Mouse (Mus musculus) heart, embryonic 10.5 days (tissue): Measurements from ENCODE around the gene Ilkap. TPM values are rescaled to one million over a fixed set of nuclear protein-coding genes. Genes with fewer than 3 reads are reported as not detected.
A peak's percentile ranks its signal among the peaks of the same experiment; 100 is the strongest.

Experiments used
- DNase-seq: peaks from one replicate; pipeline ENCODE4 v3.0.0-alpha.2; 2017; ENCODE audit warnings: low spot score
- H3K27ac ChIP-seq: fragments of 300-500 bp; sonication (generic); 2 replicates; pipeline ENCODE4 v1.5.1; 2016; ENCODE audit warnings: mild to moderate bottlenecking
- H3K27me3 ChIP-seq: fragments of 300-500 bp; sonication (generic); 2 replicates; pipeline ENCODE4 v1.6.1; 2016; ENCODE audit warnings: mild to moderate bottlenecking; ENCODE audit not compliant: poor library complexity, insufficient read depth, severe bottlenecking
- H3K36me3 ChIP-seq: fragments of 300-500 bp; sonication (generic); 2 replicates; pipeline ENCODE4 v1.6.1; 2016; ENCODE audit warnings: mild to moderate bottlenecking, moderate library complexity
- H3K4me1 ChIP-seq: fragments of 300-500 bp; sonication (generic); 2 replicates; pipeline ENCODE4 v1.6.1; 2016; ENCODE audit warnings: mild to moderate bottlenecking
- H3K4me3 ChIP-seq: fragments of 300-500 bp; sonication (generic); 2 replicates; pipeline ENCODE4 v1.5.1; 2016; ENCODE audit warnings: mild to moderate bottlenecking, moderate library complexity
- H3K9me3 ChIP-seq: fragments of 300-500 bp; sonication (generic); 2 replicates; pipeline ENCODE4 v1.6.1; 2016; ENCODE audit warnings: mild to moderate bottlenecking, moderate library complexity
- WGBS: fragments of 180-500 bp; shearing (Covaris S2); methylation state at CpG from one replicate; pipeline ENCODE4 v1.1.7; 2016; 5-methylcytosine and 5-hydroxymethylcytosine counted together
- polyA plus RNA-seq: library from polyadenylated mRNA; unstranded; fragments of >200 nt; fragmentation: Nextera tagmentation; extraction: Ambion mirVana; gene quantifications from 2 replicates; pipeline ENCODE4 v1.2.1, GENCODE M21; 2016

Gene Ilkap
- 132 and 152 TPM in 2 replicates for polyA plus RNA-seq

- Histone ChIP-seq H3K4me3 (peak within 1 kb of the TSS; percentile 86), H3K27me3 (0 out of 2 replicates have a peak, but pooled peaks cover 4% of the 10 kb centered on the region), H3K4me1 (peaks cover 12% of the 10 kb centered on the region), H3K27ac (peak within 1 kb of the TSS; percentile 95), H3K36me3 (peaks cover 22% of the 10 kb centered on the region), H3K9me3 (no peaks in the 10 kb centered on the region)
- under 1% methylated on average over 59 of the region's 91 CpGs for WGBS
- DNase-seq: peak; percentile 93
Observed at GRCm38 (mm10) chr1:91398260-91399062, at the start of gene Ilkap. Gene Ilkap (minus strand): TSS chr1:91398815.

GRCm38 (mm10) chr1:91446511-91446910 is 47.9 kb upstream of the Ilkap start:
- no peak overlapping the region for H3K4me3 ChIP-seq
- 91% methylated on average over 4 of the region's 4 CpGs for WGBS
- H3K27me3 ChIP-seq: no peaks in the 10 kb centered on the region
- DNase-seq: no peak
- H3K9me3 ChIP-seq: 0 out of 2 replicates have a peak, but pooled peaks cover 3% of the 10 kb centered on the region
- H3K27ac ChIP-seq: peak overlapping the region; percentile 39
- H3K36me3 ChIP-seq: peaks cover 31% of the 10 kb centered on the region
- H3K4me1 ChIP-seq: peaks cover 42% of the 10 kb centered on the region

- Histone ChIP-seq H3K9me3 (0 out of 2 replicates have a peak, but pooled peaks cover 3% of the 10 kb centered on the region), H3K4me3 (no peak overlapping the region), H3K27me3 (no peaks in the 10 kb centered on the region), H3K4me1 (peaks cover 38% of the 10 kb centered on the region), H3K27ac (peak overlapping the region; percentile 39), H3K36me3 (peaks cover 31% of the 10 kb centered on the region)
- no peak for DNase-seq
- 68% methylated on average over 8 of the region's 8 CpGs for WGBS
Observed at GRCm38 (mm10) chr1:91446060-91446459, 47.4 kb upstream of the Ilkap start.

- Histone ChIP-seq H3K27ac (peak overlapping the region; percentile 39; the same call in 1 of the 2 replicates), H3K4me3 (no peak overlapping the region), H3K27me3 (no peaks in the 10 kb centered on the region), H3K4me1 (peaks cover 29% of the 10 kb centered on the region), H3K36me3 (peaks cover 37% of the 10 kb centered on the region), H3K9me3 (0 out of 2 replicates have a peak, but pooled peaks cover 3% of the 10 kb centered on the region)
- DNase-seq: no peak
- WGBS: 90% methylated on average over 17 of the region's 17 CpGs
Observed at GRCm38 (mm10) chr1:91444841-91445830, 46.5 kb upstream of the Ilkap start.

GRCm38 (mm10) chr1:91442350-91442990 is 43.9 kb upstream of the Ilkap start:
- no peak overlapping the region for H3K4me3 ChIP-seq
- DNase-seq: no peak
- peaks cover 10% of the 10 kb centered on the region; the same call in 1 of the 2 replicates for H3K4me1 ChIP-seq
- no peaks in the 10 kb centered on the region for H3K27me3 ChIP-seq
- no peak overlapping the region for H3K27ac ChIP-seq
- H3K36me3 ChIP-seq: peaks cover 39% of the 10 kb centered on the region
- WGBS: 86% methylated on average over 7 of the region's 7 CpGs
- H3K9me3 ChIP-seq: 0 out of 2 replicates have a peak, but pooled peaks cover 3% of the 10 kb centered on the region

- Histone ChIP-seq H3K4me3 (no peak overlapping the region), H3K9me3 (no peaks in the 10 kb centered on the region), H3K27me3 (no peaks in the 10 kb centered on the region), H3K4me1 (peaks cover 12% of the 10 kb centered on the region; the same call in 1 of the 2 replicates), H3K27ac (no peak overlapping the region), H3K36me3 (peaks cover 33% of the 10 kb centered on the region)
- no peak for DNase-seq
- WGBS: 89% methylated on average over 3 of the region's 3 CpGs
Observed at GRCm38 (mm10) chr1:91441855-91442254, 43.2 kb upstream of the Ilkap start.

- peaks cover 34% of the 10 kb centered on the region; the same call in 1 of the 2 replicates for H3K36me3 ChIP-seq
- H3K4me3 ChIP-seq: no peak overlapping the region
- H3K9me3 ChIP-seq: no peaks in the 10 kb centered on the region
- WGBS: 85% methylated on average over 8 of the region's 8 CpGs
- no peak for DNase-seq
- no peak overlapping the region for H3K27ac ChIP-seq
- peaks cover 16% of the 10 kb centered on the region for H3K4me1 ChIP-seq
- H3K27me3 ChIP-seq: no peaks in the 10 kb centered on the region
Observed at GRCm38 (mm10) chr1:91439776-91440175, 41.2 kb upstream of the Ilkap start.

GRCm38 (mm10) chr1:91437573-91437972 is 39.0 kb upstream of the Ilkap start:
- Histone ChIP-seq H3K36me3 (peaks cover 47% of the 10 kb centered on the region; the same call in 1 of the 2 replicates), H3K27me3 (no peaks in the 10 kb centered on the region), H3K27ac (no peak overlapping the region), H3K9me3 (no peaks in the 10 kb centered on the region), H3K4me3 (no peak overlapping the region), H3K4me1 (peaks cover 16% of the 10 kb centered on the region)
- 88% methylated on average over 7 of the region's 7 CpGs for WGBS
- no peak for DNase-seq

GRCm38 (mm10) chr1:91437083-91437400 is 38.4 kb upstream of the Ilkap start:
- Histone ChIP-seq H3K27ac (no peak overlapping the region), H3K27me3 (no peaks in the 10 kb centered on the region), H3K9me3 (no peaks in the 10 kb centered on the region), H3K36me3 (peaks cover 44% of the 10 kb centered on the region; the same call in 1 of the 2 replicates), H3K4me3 (no peak overlapping the region), H3K4me1 (peaks cover 16% of the 10 kb centered on the region)
- 85% methylated on average over 3 of the region's 3 CpGs for WGBS
- no peak for DNase-seq

- no peak overlapping the region for H3K4me3 ChIP-seq
- H3K4me1 ChIP-seq: peaks cover 16% of the 10 kb centered on the region
- peaks cover 40% of the 10 kb centered on the region; the same call in 1 of the 2 replicates for H3K36me3 ChIP-seq
- no peaks in the 10 kb centered on the region for H3K9me3 ChIP-seq
- DNase-seq: no peak
- H3K27ac ChIP-seq: peak overlapping the region; percentile 50; the same call in 1 of the 2 replicates
- 83% methylated on average over 6 of the region's 6 CpGs for WGBS
- no peaks in the 10 kb centered on the region for H3K27me3 ChIP-seq
Observed at GRCm38 (mm10) chr1:91436380-91437082, 37.9 kb upstream of the Ilkap start.

GRCm38 (mm10) chr1:91435606-91436130 is 37.1 kb upstream of the Ilkap start:
- H3K4me3 ChIP-seq: no peak overlapping the region
- no peaks in the 10 kb centered on the region for H3K9me3 ChIP-seq
- DNase-seq: no peak
- H3K36me3 ChIP-seq: peaks cover 38% of the 10 kb centered on the region; the same call in 1 of the 2 replicates
- WGBS: 83% methylated on average over 13 of the region's 13 CpGs
- H3K27ac ChIP-seq: peak overlapping the region; percentile 50; the same call in 1 of the 2 replicates
- no peaks in the 10 kb centered on the region for H3K27me3 ChIP-seq
- H3K4me1 ChIP-seq: peaks cover 16% of the 10 kb centered on the region
